Mouse (Mus musculus) hindbrain, postnatal 0 days (tissue): ENCODE results near the gene Sept7. TPM values are rescaled to one million over a fixed set of nuclear protein-coding genes. Genes with fewer than 3 reads are reported as not detected.
"Not testable (repeated sequence)": the region's sequence is repeated elsewhere in the genome, so short reads cannot be mapped to it uniquely, and the experiment has no call there.

Experiments
- ATAC-seq: fragments of 200-750 bp; cut with Nextera tagmentation; 2 replicates; pipeline ENCODE4 v1.8.0; 2017; ENCODE audit warnings: mild to moderate bottlenecking, moderate TSS enrichment, moderate library complexity
- DNase-seq: peaks from one replicate; pipeline ENCODE4 v3.0.0-alpha.2; 2015; ENCODE audit warnings: low spot score
- H3K27ac ChIP-seq: fragments of 300-500 bp; sonication (generic); 2 replicates; pipeline ENCODE4 v1.5.1; 2014; ENCODE audit warnings: mild to moderate bottlenecking
- H3K27me3 ChIP-seq: fragments of 300-500 bp; sonication (generic); 2 replicates; pipeline ENCODE4 v1.6.1; 2014; ENCODE audit warnings: low read length, mixed read lengths; ENCODE audit not compliant: insufficient read depth
- H3K36me3 ChIP-seq: fragments of 300-500 bp; sonication (generic); 2 replicates; pipeline ENCODE4 v1.6.1; 2014; ENCODE audit warnings: low read length, mixed read lengths; ENCODE audit not compliant: insufficient read depth
- H3K4me1 ChIP-seq: fragments of 300-500 bp; sonication (generic); 2 replicates; pipeline ENCODE4 v1.6.1; 2014; ENCODE audit warnings: antibody characterized with exemption, low read length, mixed read lengths; ENCODE audit not compliant: insufficient read depth
- H3K4me2 ChIP-seq: fragments of 300-500 bp; sonication (generic); 2 replicates; pipeline ENCODE4 v1.6.1; 2014; ENCODE audit warnings: low read depth, mild to moderate bottlenecking, low read length, moderate library complexity, mixed read lengths
- H3K4me3 ChIP-seq: fragments of 300-500 bp; sonication (generic); 2 replicates; pipeline ENCODE4 v1.5.1; 2014; ENCODE audit warnings: low read length
- H3K9ac ChIP-seq: fragments of 300-500 bp; sonication (generic); replicated peaks from 2 replicates; pipeline ENCODE4 v1.6.1; 2014; ENCODE audit warnings: mild to moderate bottlenecking, low read length, moderate library complexity, mixed read lengths
- H3K9me3 ChIP-seq: fragments of 300-500 bp; sonication (generic); 2 replicates; pipeline ENCODE4 v1.6.1; 2016; ENCODE audit warnings: low read length, mixed read lengths
- CTCF ChIP-seq: IDR thresholded peaks from 2 replicates; pipeline ENCODE4 v1.5.1; 2016; ENCODE audit warnings: antibody characterized with exemption, control low read depth, low read depth
- WGBS: fragments of 180-500 bp; shearing (Covaris S2); extraction: QIAGEN DNeasy Blood & Tissue Kit; methylation state at CpG from one replicate; pipeline ENCODE4 v1.1.7; 2014; 5-methylcytosine and 5-hydroxymethylcytosine counted together
- polyA plus RNA-seq: library from polyadenylated mRNA; unstranded; fragments of >200 nt; fragmentation: Nextera tagmentation; extraction: Ambion mirVana; gene quantifications from 2 replicates; pipeline ENCODE4 v1.2.1, GENCODE M21; 2015
- total RNA-seq: library from RNA; depleted of rRNA; stranded (reverse); fragments of >200 nt; gene quantifications from 2 replicates; pipeline ENCODE4 v1.2.3, GENCODE M21; 2014

The Sept7 gene
- total and polyA plus RNA-seq, 2 experiments from 2014 or later, result 113 to 265 TPM

- ATAC-seq (no peak), DNase-seq (no peak)
- WGBS, result 91% methylated on average over 2 of the region's 2 CpGs
- Histone ChIP-seq H3K27ac (no peak overlapping the region), H3K4me3 (no peak overlapping the region), H3K36me3 (0 out of 2 replicates have a peak, but pooled peaks cover 3% of the 10 kb centered on the region), H3K27me3 (no peaks in the 10 kb centered on the region), H3K4me1 (no peaks in the 10 kb centered on the region), H3K4me2 (no peak overlapping the region), H3K9me3 (no peaks in the 10 kb centered on the region), H3K9ac (no peak overlapping the region)
- TF ChIP-seq CTCF, result no peak
Observed at GRCm38 (mm10) chr9:25267574-25267973, 15.3 kb downstream of the Sept7 start.

GRCm38 (mm10) chr9:25271902-25272301, 19.7 kb downstream of the Sept7 start:
- WGBS, result 90% methylated on average over 2 of the region's 2 CpGs
- H3K4me2 ChIP-seq, result no peak overlapping the region
- ATAC-seq, result no peak
- TF ChIP-seq CTCF, result no peak
- no peak overlapping the region for H3K27ac ChIP-seq
- H3K4me1 ChIP-seq, result no peaks in the 10 kb centered on the region
- H3K27me3 ChIP-seq, result no peaks in the 10 kb centered on the region
- no peaks in the 10 kb centered on the region for H3K36me3 ChIP-seq
- no peaks in the 10 kb centered on the region for H3K9me3 ChIP-seq
- H3K4me3 ChIP-seq, result no peak overlapping the region
- H3K9ac ChIP-seq, result no peak overlapping the region
- no peak for DNase-seq

DNA sequence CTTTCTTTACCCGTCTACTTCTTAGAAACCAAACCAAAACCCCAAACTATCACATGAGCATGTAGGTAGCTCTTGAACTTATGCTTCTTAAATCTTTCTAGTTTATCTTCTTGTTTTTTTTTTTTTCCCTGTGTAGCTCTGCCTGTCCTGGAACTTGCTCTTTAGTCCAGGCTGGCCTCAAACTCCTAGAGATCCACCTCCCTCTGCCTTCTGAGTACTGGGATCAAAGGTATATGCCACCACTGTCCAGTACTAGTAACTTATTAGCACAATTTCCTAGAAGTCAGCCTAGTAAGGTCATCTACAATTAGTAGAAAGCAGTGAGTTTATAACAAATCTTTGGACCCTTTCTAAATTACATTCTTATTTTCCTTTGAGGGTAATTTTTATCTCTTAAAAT, 37.6 kb downstream of the Sept7 start:
- Histone ChIP-seq H3K36me3 (no peaks in the 10 kb centered on the region), H3K9ac (no peak overlapping the region), H3K27me3 (no peaks in the 10 kb centered on the region), H3K4me1 (no peaks in the 10 kb centered on the region), H3K4me2 (no peak overlapping the region), H3K27ac (no peak overlapping the region), H3K9me3 (no peaks in the 10 kb centered on the region), H3K4me3 (no peak overlapping the region)
- no peak for ATAC-seq
- WGBS, result 85% methylated on average over 1 of the region's 1 CpGs
- no peak for DNase-seq
- TF ChIP-seq CTCF, result no peak

GRCm38 (mm10) chr9:25309505-25310182, 57.4 kb downstream of the Sept7 start:
- Histone ChIP-seq H3K9me3 (no peaks in the 10 kb centered on the region), H3K9ac (no peak overlapping the region), H3K27ac (no peak overlapping the region), H3K36me3 (peaks cover 18% of the 10 kb centered on the region), H3K4me2 (no peak overlapping the region), H3K27me3 (no peaks in the 10 kb centered on the region), H3K4me1 (no peaks in the 10 kb centered on the region), H3K4me3 (no peak overlapping the region)
- peak; percentile 79 for TF ChIP-seq CTCF
- WGBS, result 69% methylated on average over 1 of the region's 1 CpGs
- ATAC-seq, result peak; percentile 72
- DNase-seq, result peak; percentile 86

DNA sequence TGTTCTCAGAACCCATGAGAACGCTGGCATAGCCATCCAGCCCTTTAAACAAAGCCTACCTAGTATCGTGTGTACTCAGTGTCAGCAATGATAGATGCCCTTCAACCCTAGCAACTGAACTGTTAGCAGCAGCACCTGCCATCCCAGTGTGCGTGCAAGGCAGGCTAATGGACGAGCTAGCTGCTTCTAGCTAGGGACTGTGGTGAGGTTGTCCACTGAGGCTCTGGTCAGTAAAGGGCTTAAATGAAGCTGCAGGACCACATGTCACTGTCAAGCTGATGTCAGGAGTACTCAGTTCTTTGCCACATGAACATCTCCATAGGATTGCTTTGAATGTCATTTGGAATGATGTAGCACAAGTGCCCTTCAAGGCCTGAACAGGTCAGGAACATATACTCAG, 62.1 kb downstream of the Sept7 start:
- Histone ChIP-seq H3K9ac (no peak overlapping the region), H3K4me1 (no peaks in the 10 kb centered on the region), H3K9me3 (no peaks in the 10 kb centered on the region), H3K36me3 (no peaks in the 10 kb centered on the region), H3K27ac (no peak overlapping the region), H3K27me3 (no peaks in the 10 kb centered on the region), H3K4me2 (no peak overlapping the region), H3K4me3 (no peak overlapping the region)
- DNase-seq (no peak), ATAC-seq (no peak)
- no peak for TF ChIP-seq CTCF
- WGBS, result 79% methylated on average over 4 of the region's 4 CpGs

DNA sequence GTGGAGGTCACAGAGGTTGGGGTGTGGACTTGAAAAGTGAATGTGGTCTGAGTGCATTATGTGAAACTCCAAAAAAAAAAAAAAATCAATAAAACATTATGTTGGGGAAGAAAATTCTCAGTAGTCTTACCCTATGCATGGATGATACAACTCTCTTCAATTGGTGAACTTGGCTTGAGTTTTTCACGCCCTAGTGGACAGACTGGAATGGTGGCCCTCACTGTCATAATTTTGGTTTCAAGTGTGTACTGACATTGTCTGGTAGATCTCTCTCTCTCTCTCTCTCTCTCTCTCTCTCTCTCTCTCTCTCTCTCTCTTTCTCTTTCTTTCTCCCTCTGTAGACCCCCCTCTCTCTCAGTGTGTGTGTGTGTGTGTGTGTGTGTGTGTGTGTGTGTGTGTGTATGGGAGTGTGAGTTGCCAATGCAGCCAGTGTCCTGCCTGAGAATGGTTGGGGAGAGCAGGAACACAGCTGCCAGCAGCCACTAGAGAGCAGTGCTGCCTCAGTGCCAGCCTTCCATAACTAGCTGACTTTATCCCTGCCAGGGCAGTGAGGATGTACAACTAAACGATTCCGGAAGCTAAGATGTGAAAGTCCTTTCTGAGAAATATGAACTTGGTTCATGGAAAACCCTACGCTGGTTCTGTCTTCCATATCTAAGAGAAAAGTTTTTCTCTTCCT, 65.7 kb downstream of the Sept7 start:
- TF ChIP-seq CTCF, result peak; percentile 95
- ATAC-seq, result peak; percentile 94
- Histone ChIP-seq H3K36me3 (no peaks in the 10 kb centered on the region), H3K4me2 (no peak overlapping the region), H3K27me3 (no peaks in the 10 kb centered on the region), H3K9me3 (no peaks in the 10 kb centered on the region), H3K4me1 (no peaks in the 10 kb centered on the region), H3K27ac (no peak overlapping the region), H3K4me3 (no peak overlapping the region), H3K9ac (no peak overlapping the region)
- peak; percentile 84 for DNase-seq
- WGBS, result 50% methylated on average over 4 of the region's 4 CpGs

GRCm38 (mm10) chr9:25319676-25320075, 67.4 kb downstream of the Sept7 start:
- H3K4me1 ChIP-seq, H3K4me2 ChIP-seq, H3K27me3 ChIP-seq, H3K36me3 ChIP-seq, H3K9ac ChIP-seq, H3K4me3 ChIP-seq, H3K27ac ChIP-seq, DNase-seq, H3K9me3 ChIP-seq, ATAC-seq: not testable (repeated sequence)
- 94% methylated on average over 6 of the region's 6 CpGs for WGBS
